Mouse (Mus musculus) urinary bladder, postnatal 10 days (tissue): ENCODE measurements around the gene Olfr633.
"Not testable (repeated sequence)": the region's sequence is repeated elsewhere in the genome, so short reads cannot be mapped to it uniquely, and the experiment has no call there.

ENCODE experiments used
- DNase-seq: peaks from one replicate; pipeline ENCODE4 v3.0.0; 2022; ENCODE audit warnings: low spot score

Olfr633 gene

GRCm38 (mm10) chr7:103944137-103944536, at the start of gene Olfr633:
Gene Olfr633 (plus strand): TSS chr7:103944437.
- DNase-seq, result no peak

GRCm38 (mm10) chr7:103903187-103903586, 41.0 kb upstream of the Olfr633 start, which contains the start of gene Olfr65:
Gene Olfr65 (plus strand): TSS chr7:103903487.
- DNase-seq, result no peak

- no peak for DNase-seq
Observed at GRCm38 (mm10) chr7:103910047-103910446, 34.2 kb upstream of the Olfr633 start.

- no peak for DNase-seq
Observed at GRCm38 (mm10) chr7:103912969-103913511, 31.2 kb upstream of the Olfr633 start.

- DNase-seq, result no peak
Observed at GRCm38 (mm10) chr7:103915338-103915737, 28.9 kb upstream of the Olfr633 start.

GRCm38 (mm10) chr7:103928525-103928924, 15.7 kb upstream of the Olfr633 start, which contains the start of gene Olfr631:
Gene Olfr631 (plus strand): TSS chr7:103928825.
- DNase-seq, result no peak

- no peak for DNase-seq
Observed at GRCm38 (mm10) chr7:103934264-103934663, 10.0 kb upstream of the Olfr633 start, which contains the start of gene Olfr632. Gene Olfr632 (plus strand): TSS chr7:103934347.

GRCm38 (mm10) chr7:103942730-103943129, 1.5 kb upstream of the Olfr633 start:
- DNase-seq, result no peak

GRCm38 (mm10) chr7:103966873-103967272, 22.6 kb downstream of the Olfr633 start:
- DNase-seq, result not testable (repeated sequence)

GRCm38 (mm10) chr7:103970852-103971251, 26.6 kb downstream of the Olfr633 start, which contains the start of gene Olfr635:
Gene Olfr635 (plus strand): TSS chr7:103971152.
- DNase-seq, result no peak

GRCm38 (mm10) chr7:103971782-103972181, 27.5 kb downstream of the Olfr633 start:
- no peak for DNase-seq

GRCm38 (mm10) chr7:103998446-103998845, 54.2 kb downstream of the Olfr633 start, which contains the start of gene Olfr638:
Gene Olfr638 (plus strand): TSS chr7:103998746.
- no peak for DNase-seq
